Mouse (Mus musculus): ENCODE measurements at regions not wholly inside any gene's neighbourhood (a gene's known extent, or its start where the extent isn't known, plus 50 kb on each side); places are given as distances from the start of the nearest gene placed in this dataset.

- TF ChIP-seq CTCF (IDR thresholded peaks at IDR 0.05; ENCODE audit: control insufficient read depth, insufficient read depth, low read length) (no peak), POLR2A (IDR thresholded peaks at IDR 0.05; ENCODE audit: borderline replicate concordance, control insufficient read depth, low read depth, low read length) (no peak)
These were observed 172.0 kb upstream of the Plxnc1 start for GRCm38 (mm10) chr10:95116579-95117011.

Measured in bone marrow, adult 2 months (tissue).